Mouse (Mus musculus) layer of hippocampus, adult 9-10 months (tissue): ENCODE data around the gene Parn.

ENCODE experiments used
- DNase-seq: peaks from one replicate; pipeline ENCODE4 v3.0.0; 2022; ENCODE audit warnings: low spot score

Parn gene

DNA sequence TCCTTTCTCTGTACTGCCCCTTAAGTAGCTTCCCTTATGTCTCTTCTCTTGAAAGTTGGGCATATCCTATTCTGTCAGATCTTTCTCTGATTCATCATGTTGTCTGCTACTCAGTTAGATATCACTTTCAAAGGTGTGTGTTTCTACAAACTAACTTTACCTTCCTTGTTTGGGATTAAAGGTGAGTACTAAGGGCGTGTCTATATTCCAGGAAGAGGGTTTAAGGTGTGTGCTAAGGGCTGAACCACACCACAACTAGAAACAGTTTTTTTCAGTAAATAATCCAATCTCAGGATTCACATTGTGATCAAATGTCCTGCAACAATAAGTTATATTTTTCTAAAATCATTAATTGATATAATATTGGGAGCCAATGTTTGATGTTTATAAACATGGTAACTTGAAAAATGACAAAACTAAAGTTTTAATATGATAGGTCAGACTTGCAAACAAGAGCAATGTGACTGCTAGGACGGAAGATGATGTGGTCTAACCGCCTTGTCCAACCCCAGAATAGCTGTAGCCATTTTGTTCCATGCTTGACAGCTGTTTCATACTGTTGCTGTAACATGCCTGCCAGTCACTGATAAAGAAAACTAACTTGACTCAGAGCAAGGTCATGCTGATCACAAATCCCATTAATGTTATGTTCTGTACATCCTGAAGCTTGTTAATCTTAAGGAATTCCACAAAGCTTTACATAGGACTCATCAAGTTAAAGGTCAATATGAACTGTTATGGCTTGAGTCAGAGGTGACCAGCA lies 46.0 kb downstream of the Parn start:
- no peak for DNase-seq

DNA sequence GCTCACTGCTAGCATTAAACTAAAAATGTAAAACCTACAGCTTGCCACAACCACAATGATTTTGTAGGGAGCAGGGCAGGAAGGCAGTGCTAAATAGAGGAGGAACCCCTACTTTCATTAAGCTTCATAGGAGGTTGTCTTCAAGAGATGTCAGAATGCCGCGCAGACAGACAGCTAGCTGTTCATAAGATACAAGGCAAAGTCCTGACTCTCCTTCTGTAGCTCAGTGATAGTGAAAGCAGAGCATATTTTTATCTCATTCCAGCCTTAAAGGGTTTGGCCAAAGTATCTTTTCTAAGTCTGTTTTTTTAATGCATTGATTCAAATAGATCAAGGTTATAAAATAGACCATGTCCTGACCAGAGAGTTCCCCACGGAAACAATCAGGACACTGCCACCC lies 47.8 kb downstream of the Parn start:
- DNase-seq: no peak

DNA sequence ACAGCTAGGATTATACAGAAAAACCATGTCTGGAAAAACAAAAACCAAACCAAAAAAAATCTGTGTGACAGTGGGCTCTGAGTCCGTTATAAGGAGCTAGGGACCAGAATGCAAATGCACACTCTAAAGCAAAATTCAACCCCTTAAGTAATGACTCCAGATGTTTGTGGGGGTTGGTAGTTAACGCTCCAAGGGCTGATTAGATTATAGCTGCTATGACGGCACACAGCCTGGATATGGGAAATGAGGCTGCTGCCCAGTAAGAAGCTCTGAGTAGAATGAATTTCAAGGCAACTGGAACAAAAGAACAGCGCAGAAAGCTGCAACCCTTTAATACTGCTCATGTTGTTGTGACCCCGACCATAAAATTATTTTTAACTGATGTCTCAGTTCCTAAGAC lies 52.7 kb downstream of the Parn start:
- DNase-seq: no peak

DNA sequence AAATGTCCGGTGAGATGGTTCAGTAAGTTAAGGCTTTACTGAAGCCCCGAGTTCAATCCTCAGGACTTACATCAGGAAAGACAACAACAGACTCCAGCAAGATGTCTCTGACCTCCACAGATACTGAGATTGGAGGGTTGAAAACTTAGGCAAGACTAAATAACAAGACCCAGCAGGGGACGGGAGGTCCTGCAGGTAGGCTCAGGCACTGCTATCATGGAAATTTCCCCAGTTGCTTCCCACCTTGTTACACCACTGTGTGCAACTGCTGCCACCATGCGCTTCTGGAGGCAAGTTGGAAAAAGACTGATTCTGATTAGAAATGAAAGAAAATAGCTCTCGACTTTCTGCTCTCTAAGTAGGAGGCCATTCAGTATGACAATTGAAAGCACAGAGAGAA lies 55.4 kb downstream of the Parn start:
- no peak for DNase-seq

DNA sequence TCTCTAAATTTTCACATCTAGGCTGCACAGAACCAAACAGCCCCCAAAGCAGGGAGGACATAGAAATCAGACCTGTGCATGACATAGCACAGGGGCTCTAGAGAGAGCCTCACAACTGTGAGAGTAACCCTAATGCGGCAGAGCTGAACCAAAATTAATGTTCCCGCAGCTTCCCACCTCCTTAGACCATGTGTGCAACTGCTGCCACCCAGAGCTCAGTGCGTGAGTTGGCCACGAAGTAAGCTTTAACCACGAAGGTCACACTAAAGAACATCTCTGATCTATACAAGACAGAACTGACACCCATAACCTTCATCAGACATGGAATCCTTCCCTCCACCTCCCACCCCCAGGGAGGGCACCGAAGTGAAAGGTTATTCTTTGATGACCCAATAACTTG lies 55.9 kb downstream of the Parn start:
- no peak for DNase-seq

DNA sequence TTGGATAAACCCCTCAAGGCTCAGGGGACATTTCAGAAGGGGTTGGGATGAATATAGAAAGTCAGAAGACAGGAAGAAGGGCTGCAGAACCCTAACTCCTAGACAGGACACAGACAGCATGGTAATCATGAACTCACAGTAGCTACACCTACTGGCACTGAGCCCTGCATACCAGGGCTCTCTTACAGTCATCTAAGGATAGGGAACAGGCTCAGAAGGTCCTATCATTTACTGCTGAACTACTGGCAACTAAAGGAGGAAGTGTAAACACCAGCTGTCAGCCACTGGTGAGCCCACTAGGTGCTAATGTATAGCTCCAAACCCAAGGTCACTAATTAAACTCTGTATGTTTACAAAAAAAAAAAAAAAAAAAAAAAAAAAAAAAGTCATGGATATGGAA lies 56.6 kb downstream of the Parn start:
- DNase-seq: no peak

DNA sequence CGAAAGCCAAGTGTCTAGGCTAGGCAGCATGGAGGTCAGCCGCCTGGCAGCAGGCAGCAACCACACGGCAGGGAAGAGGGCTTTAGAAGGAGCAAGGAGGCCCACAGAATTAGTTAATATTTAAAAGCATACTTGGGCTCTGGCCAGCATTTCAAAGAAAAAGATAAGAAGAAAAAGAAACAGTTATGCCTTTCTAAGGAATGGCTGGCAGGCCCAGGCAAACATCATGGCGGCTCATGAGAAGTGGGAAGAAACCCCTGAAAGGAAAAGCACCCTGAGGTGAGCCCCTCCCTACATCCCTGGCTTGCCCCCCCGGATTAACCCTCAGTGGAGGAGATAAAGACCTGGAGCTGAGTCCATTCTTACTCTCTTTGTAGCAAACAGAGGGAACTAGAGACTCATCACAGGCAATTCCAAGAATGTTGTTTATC lies 57.0 kb downstream of the Parn start:
- no peak for DNase-seq

DNA sequence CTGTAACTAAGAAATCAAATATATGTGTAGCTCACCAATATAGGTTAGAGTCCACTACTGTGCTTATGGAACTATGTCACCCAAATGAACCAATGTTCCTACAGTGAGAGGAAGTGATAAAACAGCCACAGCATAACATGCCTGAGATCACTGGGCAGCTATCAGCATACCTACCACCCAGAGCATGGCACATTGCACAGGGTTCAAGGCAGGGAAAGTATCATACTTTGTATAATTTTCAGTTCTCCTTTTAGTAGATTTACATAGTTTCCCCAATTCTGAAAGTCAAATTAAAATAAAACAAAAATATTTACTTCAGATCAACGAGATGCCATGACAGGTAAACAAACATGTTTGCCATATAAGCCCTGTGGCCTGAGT lies 59.3 kb downstream of the Parn start:
- no peak for DNase-seq

DNA sequence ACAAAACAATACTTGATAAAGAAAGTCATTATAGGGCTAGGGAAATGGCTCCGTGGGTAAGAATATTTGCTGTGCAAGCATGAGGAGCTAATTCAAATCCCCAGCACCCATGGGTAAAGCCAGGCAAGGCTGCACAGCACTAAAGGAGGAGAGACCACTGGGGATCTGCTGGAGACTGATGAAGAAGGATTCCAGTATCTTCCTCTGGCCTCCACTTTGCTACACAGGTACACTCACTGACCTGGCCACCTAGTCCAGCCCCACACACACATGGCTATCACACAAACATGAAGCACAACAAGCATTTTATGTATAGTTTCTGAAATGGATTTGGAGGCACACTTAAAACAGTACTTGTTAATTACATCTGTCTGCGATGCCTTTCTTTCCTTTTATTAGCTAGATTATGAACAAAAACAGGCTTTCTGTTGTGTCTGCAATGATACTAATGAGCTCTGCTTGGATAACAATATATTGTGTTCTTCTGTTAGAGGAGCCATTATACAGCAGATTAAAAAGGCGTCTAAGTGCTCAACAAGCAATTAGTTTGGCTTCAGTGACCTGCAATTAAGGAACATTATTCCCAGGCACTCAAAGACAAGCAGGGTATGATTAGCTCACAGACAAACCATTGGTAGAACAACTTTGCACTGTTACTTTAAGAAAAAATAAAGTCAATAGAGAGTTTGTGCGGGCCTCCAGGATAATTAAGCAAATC lies 59.8 kb downstream of the Parn start:
- no peak for DNase-seq

DNA sequence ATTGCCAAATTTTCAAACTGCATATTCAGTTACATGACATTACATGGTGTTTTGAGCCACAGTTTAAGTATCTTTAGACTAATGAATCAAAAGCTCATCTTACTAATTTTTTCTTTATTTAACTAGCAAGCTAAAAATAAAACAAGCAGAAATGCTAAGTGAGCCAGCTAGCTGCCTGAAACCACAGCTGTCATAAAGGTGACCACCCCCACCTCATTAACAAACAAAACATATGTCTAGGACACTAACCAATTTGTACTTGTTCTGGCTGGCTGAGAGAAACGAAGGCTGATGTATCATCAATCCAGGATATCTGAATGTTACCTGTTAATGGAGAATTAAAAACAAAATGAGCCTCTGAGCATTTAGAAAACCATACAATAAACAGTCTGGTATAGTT lies 65.2 kb downstream of the Parn start:
- DNase-seq: no peak

DNA sequence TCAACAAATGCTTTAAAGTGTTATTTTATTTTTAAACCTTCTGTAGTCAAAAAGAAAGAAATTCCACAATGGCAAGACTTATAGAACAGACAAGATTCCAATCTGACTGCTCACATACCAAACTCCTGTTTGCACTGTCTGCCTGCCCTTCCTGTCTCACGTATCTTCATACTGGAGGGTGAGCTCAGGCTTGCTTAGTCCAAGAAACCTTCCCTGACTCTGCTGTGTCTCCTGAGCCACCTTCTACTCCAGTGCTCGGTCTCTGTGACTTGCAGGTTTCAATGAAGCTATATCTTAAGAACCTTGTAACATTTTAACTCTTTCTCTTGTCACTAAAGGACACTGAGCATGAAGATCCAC lies 78.9 kb downstream of the Parn start:
- no peak for DNase-seq

DNA sequence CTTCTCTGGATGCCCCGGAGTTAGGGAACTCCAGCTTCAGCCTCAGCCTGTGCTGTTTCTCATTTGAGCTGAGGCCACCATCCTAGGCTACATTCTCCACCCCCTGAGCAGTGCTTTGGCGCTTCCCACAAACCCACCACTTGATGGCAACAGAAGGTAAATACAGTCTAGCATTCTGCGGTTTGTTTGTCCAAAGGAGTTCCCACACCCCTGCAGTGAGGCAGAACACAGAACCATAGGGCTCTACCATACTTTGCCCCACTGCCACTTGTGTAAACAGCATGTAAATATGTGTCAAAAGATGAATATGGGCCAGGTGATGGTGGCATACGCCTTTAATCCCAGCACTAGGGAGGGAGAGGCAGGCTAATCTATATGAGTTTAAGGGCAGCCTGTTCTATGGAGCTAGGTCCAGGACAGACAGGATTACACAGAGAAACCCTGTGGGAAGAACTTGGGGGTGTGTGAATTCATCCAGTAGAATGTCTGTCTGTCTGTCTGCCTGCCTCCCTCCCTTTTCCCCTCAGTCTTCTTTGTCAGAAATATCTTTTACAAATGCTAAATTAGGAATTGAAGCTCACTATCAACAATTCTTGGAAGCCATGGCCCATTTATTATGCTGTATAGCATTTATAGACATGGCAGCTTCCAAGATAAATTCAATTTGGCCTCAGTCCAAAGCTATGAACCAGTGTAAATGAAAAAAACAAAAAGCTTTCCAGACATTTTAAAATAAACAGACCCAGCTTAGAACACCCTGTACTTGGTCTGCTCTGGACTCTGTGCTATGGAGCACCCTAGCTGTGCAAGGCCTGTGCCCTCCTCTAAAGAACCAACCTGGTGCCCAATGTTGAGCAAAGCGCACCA lies 79.6 kb downstream of the Parn start:
- DNase-seq: no peak

DNA sequence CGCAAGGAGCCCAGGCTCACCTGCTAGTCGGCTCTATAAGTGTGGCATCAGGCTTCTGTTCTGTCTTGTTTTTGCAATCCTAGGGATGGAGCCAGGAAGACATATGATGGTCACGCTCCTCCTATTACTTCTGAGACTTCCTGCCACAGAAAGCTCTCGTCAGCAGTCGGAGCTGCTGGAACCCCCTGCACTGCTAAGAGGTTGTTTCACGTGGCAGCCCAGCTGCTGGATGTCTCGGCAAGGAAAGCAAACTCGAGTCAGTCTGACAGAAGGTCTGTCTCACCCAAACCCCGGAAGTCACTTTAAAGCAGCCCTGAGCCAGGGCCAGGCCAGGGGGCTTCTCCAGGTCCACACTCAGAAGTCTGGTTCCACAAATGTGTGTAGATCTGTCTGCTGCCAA lies 82.7 kb downstream of the Parn start:
- DNase-seq: no peak

DNA sequence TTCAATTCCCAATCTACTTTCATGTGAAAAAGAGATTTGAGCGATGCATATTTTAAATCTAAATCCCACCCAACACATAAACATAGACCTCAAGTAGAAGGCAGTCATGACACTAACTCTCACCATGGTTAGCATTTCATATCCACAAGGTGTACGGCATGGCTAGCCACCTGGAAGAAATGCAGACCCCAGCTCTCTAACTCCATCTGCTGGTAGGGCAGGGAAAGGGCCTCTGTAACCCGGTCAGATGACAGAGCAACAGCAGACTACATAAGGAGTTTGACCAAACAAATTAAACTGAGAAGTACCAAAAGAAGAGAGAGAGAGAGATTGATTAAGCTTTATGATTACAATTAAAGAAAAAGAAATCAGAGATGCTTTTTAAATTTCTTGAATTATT lies 87.2 kb downstream of the Parn start:
- no peak for DNase-seq

DNA sequence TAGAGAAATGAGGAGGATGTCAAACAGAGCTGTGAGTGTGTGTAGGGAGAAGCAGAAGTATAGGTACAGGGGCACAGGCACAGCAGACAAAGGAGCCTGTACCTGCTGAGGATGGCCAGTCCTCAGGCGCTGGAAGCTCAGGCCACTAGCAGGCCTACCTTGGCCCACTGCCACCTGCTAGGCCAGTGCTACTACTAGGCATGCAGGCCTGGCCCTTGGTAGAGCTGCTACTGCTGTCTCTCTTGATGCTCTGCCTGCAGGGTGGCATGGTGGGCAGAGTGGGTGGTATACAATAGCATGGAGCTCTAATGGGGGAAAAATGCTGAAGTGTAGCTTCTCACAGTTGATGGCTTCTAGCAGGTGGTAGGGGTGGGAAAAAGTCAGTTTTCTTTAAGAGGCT lies 88.0 kb downstream of the Parn start:
- no peak for DNase-seq

DNA sequence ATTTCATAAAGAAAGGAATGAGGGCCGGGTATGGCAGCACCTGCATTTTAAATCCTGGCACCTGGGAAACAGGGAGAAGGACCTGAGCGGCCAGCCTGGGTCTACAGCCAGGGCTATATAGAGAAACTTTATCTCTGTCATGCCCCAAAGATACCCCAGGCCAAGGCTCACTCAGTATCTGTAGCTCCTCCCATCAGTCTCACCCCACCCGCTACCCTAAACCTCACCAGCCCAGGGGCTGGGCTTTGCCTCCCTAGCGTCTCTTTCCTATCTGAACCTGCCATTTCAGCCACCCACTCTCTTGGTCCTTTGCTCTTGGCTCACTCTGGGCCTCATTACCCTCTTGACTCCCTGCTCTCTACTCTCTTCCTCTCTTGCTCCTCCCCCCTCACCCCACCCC lies 92.7 kb downstream of the Parn start:
- no peak for DNase-seq

DNA sequence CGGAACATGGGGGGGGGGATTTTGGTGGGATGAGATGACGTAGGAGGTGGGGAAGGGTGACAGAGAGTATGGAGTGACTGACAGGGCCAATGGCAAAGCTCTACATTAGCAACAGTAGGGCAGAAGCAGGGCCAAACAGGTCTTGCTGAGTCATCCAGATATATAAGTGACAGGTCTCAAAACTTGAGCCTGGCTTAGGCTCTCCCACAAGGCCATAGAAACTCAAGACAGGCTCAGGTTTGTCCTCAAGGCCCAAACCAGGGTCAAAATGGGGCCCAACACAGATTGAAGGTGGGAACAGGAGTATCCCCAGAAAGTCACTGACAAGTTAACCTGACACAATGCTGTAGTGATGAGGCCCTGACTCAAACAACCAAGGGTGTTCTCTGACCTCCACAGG lies 99.7 kb downstream of the Parn start:
- DNase-seq: no peak

DNA sequence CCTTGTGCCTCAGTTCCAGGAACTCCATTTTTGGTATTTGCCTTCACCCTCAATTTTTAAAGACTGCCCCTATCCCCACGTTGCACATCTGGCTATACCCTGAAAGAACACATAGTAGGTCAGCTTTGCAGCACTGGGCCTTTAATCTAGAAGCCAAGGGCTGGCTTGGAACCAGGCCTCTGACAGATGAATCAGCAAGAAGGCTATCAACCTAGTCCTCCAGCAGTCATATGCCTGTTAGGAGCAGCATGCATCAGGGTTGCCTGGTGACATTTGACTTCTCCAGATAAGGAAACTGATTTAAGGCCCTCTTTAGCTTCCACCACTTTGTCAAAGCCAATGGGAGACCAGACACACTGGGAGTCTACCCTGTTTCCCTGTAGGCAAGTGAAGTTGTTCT lies 100.4 kb downstream of the Parn start:
- no peak for DNase-seq

DNA sequence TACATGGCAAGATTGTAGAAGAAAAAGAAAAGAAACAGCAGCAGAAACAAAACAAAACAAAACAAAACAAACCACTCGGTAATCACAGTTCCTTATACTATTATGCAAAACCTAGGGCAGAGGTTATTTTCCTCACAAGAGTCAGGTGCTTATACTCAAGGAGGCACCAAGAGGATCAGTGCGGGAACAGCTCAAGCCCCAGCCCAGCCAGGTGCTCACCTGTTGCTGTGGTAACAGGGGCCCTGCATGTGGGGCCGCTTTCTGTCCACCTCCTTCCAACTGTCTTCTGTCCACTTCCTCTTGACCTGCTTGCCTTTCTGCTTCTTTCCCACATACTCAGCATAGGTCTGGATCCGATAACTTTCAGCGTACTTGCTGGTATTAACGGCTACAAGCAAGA lies 101.6 kb downstream of the Parn start:
- DNase-seq: no peak

DNA sequence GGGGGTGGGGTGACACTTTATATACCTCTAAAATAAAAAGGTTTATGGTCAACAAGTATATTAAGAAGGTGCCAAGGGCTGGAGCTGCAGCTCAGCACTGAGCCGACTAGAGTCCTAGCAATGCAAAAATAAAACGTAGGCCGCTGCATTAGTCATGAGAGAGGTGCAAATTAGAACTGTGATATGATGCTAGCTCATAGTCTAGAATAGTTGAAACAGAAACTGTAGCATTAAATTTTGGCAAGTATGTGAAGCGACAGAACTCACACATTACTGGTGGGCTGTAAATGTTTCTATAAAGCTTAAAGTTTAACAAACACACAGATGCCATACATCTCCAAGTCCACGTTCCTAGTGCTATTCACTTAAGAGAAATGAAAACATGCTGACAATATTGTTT lies 102.7 kb downstream of the Parn start:
- no peak for DNase-seq

DNA sequence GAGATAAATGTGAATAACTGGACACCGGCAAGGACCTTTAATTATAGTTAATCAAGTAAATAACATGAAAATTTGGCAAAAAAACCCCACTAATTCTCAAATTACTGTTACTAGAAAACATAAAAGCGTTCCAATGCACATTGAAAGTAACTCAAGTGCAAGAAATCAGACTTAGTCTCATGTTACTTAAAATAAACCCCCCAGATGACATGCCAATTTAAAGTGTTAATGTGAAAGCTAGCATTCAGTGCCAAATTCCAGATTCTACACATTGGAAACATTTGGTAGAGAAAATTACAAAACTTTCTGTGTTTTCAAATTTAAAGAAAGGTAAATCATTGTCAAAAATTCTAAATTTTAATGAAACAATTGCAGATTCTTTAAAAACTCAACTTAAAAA lies 110.2 kb downstream of the Parn start:
- DNase-seq: no peak

DNA sequence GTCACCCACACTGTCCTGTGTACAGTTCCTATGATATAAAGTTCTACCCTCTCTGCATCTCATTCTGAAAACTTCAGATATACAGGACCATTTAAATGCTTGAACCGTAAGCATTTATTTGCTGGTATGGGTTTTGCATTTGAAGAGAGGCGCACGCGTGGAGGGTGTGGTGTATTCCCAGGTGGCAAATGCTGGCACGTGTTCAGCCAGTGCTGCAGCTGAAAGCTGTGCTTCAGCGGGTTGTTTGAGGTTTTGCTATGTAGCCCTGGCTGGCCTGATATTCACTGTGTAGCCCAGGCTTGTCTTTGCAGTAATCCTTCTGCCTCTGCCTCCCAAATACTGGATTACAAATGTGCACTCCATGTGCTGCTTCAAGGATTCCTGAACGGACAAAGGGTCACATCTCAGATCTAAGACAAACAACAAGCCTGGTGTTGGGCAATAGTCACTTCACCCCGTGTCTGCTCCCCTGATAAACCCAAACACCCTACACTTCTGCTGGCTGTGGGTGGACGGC lies 111.0 kb downstream of the Parn start:
- no peak for DNase-seq

DNA sequence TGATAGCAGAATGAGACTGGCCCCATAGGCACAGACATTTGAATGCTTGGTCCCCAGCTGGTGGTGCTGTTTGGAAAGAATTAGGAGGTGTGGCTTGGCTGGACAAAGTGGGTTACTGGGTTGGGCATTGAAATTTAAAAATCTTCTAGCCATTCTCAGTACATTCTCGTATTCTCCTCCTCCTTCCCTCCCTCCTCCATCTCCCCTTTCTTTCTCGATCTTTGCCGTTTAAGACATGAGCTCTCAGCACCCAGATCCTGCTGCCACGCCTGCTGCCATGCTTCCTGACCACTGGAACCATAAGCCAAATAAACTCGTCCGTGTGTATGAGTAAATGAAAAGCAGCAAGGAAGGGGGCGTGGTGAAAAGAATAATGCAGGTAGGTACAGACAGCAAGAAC lies 111.5 kb downstream of the Parn start:
- DNase-seq: no peak
